Mouse (Mus musculus) gastrocnemius, postnatal 4 days (tissue): ENCODE measurements around the gene Gbp10. TPM values are rescaled to one million over a fixed set of nuclear protein-coding genes. Genes with fewer than 3 reads are reported as not detected.
"Not testable (repeated sequence)": the region's sequence is repeated elsewhere in the genome, so short reads cannot be mapped to it uniquely, and the experiment has no call there.

Experiments used
- DNase-seq, 2 experiments: peaks; one replicate each; pipeline ENCODE4 v3.0.0; 2021 to 2022; ENCODE audit warnings: low spot score in 2 of 2, mixed read lengths in 2 of 2
- long read RNA-seq, 2 experiments: library from polyadenylated mRNA; stranded (forward); transcript quantifications; one replicate each; pipeline ENCODE4 v2.0.0; 2021
- total RNA-seq, 2 experiments: library from RNA; stranded (reverse); gene quantifications; 2 replicates each; pipeline ENCODE4 v1.2.3; 2021

The Gbp10 gene
- total RNA-seq: under 1 TPM; 0.17 to 0.65 TPM
- long read RNA-seq, experiment 1: 0 reads
- long read RNA-seq, experiment 2: 0 reads

- peak in 1 of 2 experiments; percentile 8 for DNase-seq
These were observed at the start of gene Gbp10 for GRCm38 (mm10) chr5:105239483-105240047. TSS of gene Gbp10 (minus strand) at chr5:105239533.

DNA sequence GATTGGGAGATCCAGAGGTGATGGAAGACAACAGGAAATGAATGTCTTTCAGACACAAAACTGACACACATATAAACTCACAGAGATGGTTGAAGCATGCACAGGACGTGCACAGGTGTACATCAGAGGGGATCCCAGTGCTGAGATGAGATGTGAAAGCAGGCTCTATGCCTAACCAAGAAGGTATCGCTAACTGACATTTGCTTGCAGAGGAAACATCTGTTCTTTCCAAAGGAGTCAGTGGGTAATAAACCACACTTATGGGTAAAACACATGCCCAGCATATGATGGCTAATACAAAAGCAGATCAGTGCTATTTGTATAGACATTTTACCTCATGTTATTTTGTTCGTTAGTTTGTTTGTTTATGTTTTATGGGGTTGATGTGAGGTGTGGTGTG, 21.3 kb upstream of the Gbp10 start:
- DNase-seq: not testable (repeated sequence)

- no peak for DNase-seq
These were observed 13.2 kb upstream of the Gbp10 start for GRCm38 (mm10) chr5:105252491-105252890.

- not testable (repeated sequence) for DNase-seq
These were observed 5.4 kb upstream of the Gbp10 start for GRCm38 (mm10) chr5:105244741-105245140.

- peak in 1 of 2 experiments; percentile 13 for DNase-seq
These were observed 1.6 kb upstream of the Gbp10 start for GRCm38 (mm10) chr5:105240982-105241381.

DNA sequence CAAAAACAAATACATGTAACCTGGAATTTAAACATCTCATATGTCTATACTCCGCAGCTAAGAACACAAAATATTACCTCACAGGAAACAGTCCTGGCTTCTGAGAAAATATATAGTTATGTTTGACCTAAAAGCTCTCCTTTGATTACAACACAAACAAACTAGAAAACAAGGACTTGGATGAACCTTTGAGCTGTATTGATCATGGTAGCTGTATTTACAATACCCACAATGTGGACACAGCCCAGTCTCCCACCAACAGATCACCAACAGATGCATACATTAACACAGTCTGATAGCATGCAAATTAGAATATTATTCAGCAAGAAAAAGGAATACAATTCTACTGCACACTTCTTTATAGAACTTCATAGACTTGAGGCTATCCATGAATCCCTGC, 931 bp downstream of the Gbp10 start:
- DNase-seq: not testable (repeated sequence)

DNA sequence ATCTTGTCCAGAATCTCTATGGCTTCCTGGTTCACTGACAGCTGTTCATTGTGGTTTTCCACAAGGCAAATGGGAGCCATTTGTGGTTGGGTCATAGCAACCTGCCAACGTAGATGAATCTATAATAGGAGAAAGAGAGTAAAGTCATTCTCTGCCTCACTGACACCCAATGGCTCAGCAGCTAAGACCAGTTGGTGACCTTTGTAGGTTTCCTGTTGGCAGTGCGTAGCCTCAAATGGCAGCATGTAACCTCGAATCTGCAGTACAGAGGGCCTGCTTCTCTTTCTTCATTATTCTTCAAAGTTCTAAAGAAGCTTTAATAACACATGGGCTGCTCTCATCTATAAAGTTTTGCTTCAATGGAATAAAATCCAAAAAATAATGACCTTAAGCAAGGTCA, 3.3 kb downstream of the Gbp10 start:
- not testable (repeated sequence) for DNase-seq

GRCm38 (mm10) chr5:105208957-105209356, 30.4 kb downstream of the Gbp10 start:
- not testable (repeated sequence) for DNase-seq

- not testable (repeated sequence) for DNase-seq
These were observed 38.5 kb downstream of the Gbp10 start for GRCm38 (mm10) chr5:105200791-105201355.

GRCm38 (mm10) chr5:105199149-105199548, 40.2 kb downstream of the Gbp10 start:
- DNase-seq: not testable (repeated sequence)

GRCm38 (mm10) chr5:105197915-105198560, 41.3 kb downstream of the Gbp10 start:
- not testable (repeated sequence) for DNase-seq

- not testable (repeated sequence) for DNase-seq
These were observed 43.0 kb downstream of the Gbp10 start for GRCm38 (mm10) chr5:105196308-105196707.

DNA sequence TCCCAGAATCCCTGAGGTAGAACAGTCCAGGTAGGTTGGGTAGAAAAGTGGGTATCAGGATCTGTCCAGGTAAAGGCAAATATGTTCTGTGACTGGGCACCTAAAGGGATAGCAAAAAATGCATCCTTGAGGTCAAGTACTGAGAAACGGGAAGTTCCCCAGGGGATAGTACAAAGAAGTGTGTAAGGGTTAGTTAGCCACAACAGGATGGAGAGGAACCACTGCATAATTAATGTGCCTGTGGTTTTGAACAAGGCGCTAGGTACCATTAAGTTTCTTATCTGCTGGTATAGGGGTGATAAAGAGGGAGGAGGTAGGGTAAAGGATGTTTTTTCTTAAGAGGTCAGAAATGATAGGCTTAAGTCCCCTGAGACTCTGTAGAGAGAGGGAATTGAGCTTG, 46.8 kb downstream of the Gbp10 start:
- not testable (repeated sequence) for DNase-seq

DNA sequence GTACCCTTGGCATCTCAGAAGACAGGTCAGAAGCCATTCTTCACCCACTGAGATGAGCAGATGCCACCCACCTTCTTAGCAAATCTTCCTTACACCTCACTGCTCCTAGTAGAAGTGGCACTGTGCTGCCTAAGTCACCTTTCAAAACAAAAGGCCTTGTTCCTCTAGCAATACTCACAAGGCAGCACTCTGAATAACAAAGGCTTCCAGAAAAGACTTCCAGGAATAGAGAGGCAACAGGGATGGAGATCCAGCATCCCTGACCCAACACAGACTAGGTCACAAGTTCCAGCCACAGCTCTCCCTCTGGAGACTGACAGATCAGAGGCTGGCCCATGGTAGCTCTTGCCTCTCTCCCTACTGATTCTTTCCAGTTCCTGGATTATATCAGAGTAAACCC, 57.9 kb downstream of the Gbp10 start:
- DNase-seq: no peak

Other genes starting within 250 kb of the Gbp10 start
- 1 to 10 TPM; 6.3 to 7.6 TPM for gene Gbp9, start 100.0 kb downstream of the Gbp10 start, total RNA-seq
- under 1 TPM; 0.22 to 0.44 TPM for gene Gbp8, start 100.0 kb downstream of the Gbp10 start, total RNA-seq
- 1 to 10 TPM; 2.2 to 3.0 TPM for gene Gbp4, start 99.9 kb downstream of the Gbp10 start, total RNA-seq
- gene Gm43302, start 54.2 kb upstream of the Gbp10 start, total RNA-seq: not detected
- 1 to 10 TPM; 1.7 to 1.8 TPM for gene Gbp6, start 54.2 kb upstream of the Gbp10 start, total RNA-seq
- gene Lrrc8b, start 176.2 kb upstream of the Gbp10 start, total RNA-seq: 10 to 100 TPM; 10.7 TPM